Mouse (Mus musculus) midbrain, postnatal 0 days (tissue): ENCODE measurements around the gene Ninj2. TPM values are rescaled to one million over a fixed set of nuclear protein-coding genes. Genes with fewer than 3 reads are reported as not detected.

ENCODE experiments used
- ATAC-seq: fragments of 200-750 bp; cut with Nextera tagmentation; 2 replicates; pipeline ENCODE4 v1.8.0; 2017; ENCODE audit warnings: moderate number of reproducible peaks, mild to moderate bottlenecking, moderate TSS enrichment, moderate library complexity; ENCODE audit not compliant: low FRiP score
- DNase-seq: peaks from one replicate; pipeline ENCODE4 v3.0.0-alpha.2; 2015; ENCODE audit warnings: low spot score
- H3K27ac ChIP-seq: fragments of 300-500 bp; sonication (generic); 2 replicates; pipeline ENCODE4 v1.5.1; 2014; ENCODE audit warnings: low read depth, mild to moderate bottlenecking, low read length, mixed read lengths
- H3K27me3 ChIP-seq: fragments of 300-500 bp; sonication (generic); 2 replicates; pipeline ENCODE4 v1.6.1; 2014; ENCODE audit warnings: low read length, control low read depth, mixed read lengths; ENCODE audit not compliant: insufficient read depth
- H3K36me3 ChIP-seq: fragments of 300-500 bp; sonication (generic); 2 replicates; pipeline ENCODE4 v1.6.1; 2014; ENCODE audit warnings: low read length, control low read depth, mixed read lengths; ENCODE audit not compliant: insufficient read depth
- H3K4me1 ChIP-seq: fragments of 300-500 bp; sonication (generic); 2 replicates; pipeline ENCODE4 v1.6.1; 2014; ENCODE audit warnings: mild to moderate bottlenecking, control low read depth, antibody characterized with exemption, low read length, mixed read lengths; ENCODE audit not compliant: insufficient read depth
- H3K4me2 ChIP-seq: fragments of 300-500 bp; sonication (generic); 2 replicates; pipeline ENCODE4 v1.6.1; 2014; ENCODE audit warnings: low read depth, mild to moderate bottlenecking, low read length, mixed read lengths; ENCODE audit not compliant: poor library complexity, severe bottlenecking
- H3K4me3 ChIP-seq: fragments of 300-500 bp; sonication (generic); 2 replicates; pipeline ENCODE4 v1.5.1; 2014; ENCODE audit warnings: low read depth, mild to moderate bottlenecking, low read length, moderate library complexity
- H3K9ac ChIP-seq: fragments of 300-500 bp; sonication (generic); replicated peaks from 2 replicates; pipeline ENCODE4 v1.6.1; 2014; ENCODE audit warnings: mild to moderate bottlenecking, low read length, moderate library complexity, mixed read lengths; ENCODE audit not compliant: poor library complexity, severe bottlenecking
- H3K9me3 ChIP-seq: fragments of 300-500 bp; sonication (generic); 2 replicates; pipeline ENCODE4 v1.6.1; 2016; ENCODE audit warnings: low read length, control low read depth
- CTCF ChIP-seq: IDR thresholded peaks from 2 replicates; pipeline ENCODE4 v1.5.1; 2016; ENCODE audit warnings: antibody characterized with exemption, mild to moderate bottlenecking
- WGBS: fragments of 180-500 bp; shearing (Covaris S2); extraction: QIAGEN DNeasy Blood & Tissue Kit; methylation state at CpG from one replicate; pipeline ENCODE4 v1.1.7; 2014; 5-methylcytosine and 5-hydroxymethylcytosine counted together
- polyA plus RNA-seq: library from polyadenylated mRNA; unstranded; fragments of >200 nt; fragmentation: Nextera tagmentation; extraction: Ambion mirVana; gene quantifications from 2 replicates; pipeline ENCODE4 v1.2.1, GENCODE M21; 2015
- total RNA-seq: library from RNA; depleted of rRNA; stranded (reverse); fragments of >200 nt; gene quantifications from 2 replicates; pipeline ENCODE4 v1.2.3, GENCODE M21; 2014

The Ninj2 gene
- total and polyA plus RNA-seq, 2 experiments from 2014 or later: not detected

DNA sequence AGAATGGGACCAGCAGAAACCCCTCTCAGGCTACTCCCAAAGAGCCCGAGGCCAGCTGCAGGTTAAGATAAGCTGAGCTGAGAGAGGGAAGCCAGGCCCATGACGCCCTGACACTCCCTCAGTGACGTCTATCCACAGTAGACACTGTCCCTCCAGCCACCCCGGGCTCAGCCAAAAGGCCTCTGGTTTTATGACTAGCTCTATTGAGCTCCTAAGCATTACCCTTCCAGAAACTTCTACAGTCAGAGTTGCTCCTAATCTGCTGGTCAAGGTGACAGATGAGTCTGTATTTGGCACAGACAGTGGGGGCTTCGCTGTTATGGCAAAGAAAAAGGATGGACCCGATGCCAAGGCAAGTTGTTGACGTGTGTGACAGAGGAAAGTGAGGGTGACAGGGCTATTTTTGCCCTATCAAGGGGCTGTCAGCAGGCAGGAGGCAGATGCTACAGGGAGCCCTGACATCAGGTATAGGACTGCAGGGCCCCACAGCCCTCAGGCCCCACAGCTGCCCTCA is 81.5 kb downstream of the Ninj2 start:
- 75% methylated on average over 7 of the region's 7 CpGs for WGBS
- Histone ChIP-seq H3K9me3 (no peaks in the 10 kb centered on the region), H3K36me3 (no peaks in the 10 kb centered on the region), H3K9ac (no peak overlapping the region), H3K4me1 (no peaks in the 10 kb centered on the region), H3K4me3 (no peak overlapping the region), H3K27ac (no peak overlapping the region), H3K4me2 (no peak overlapping the region), H3K27me3 (no peaks in the 10 kb centered on the region)
- TF ChIP-seq CTCF: no peak
- ATAC-seq: no peak
- DNase-seq: no peak

GRCm38 (mm10) chr6:120175650-120176049 is 82.5 kb downstream of the Ninj2 start:
- no peaks in the 10 kb centered on the region for H3K4me1 ChIP-seq
- over 99% methylated on average over 4 of the region's 4 CpGs for WGBS
- no peak overlapping the region for H3K4me3 ChIP-seq
- no peak overlapping the region for H3K27ac ChIP-seq
- H3K4me2 ChIP-seq: no peak overlapping the region
- no peak overlapping the region for H3K9ac ChIP-seq
- ATAC-seq: no peak
- H3K9me3 ChIP-seq: no peaks in the 10 kb centered on the region
- no peak for TF ChIP-seq CTCF
- H3K27me3 ChIP-seq: no peaks in the 10 kb centered on the region
- H3K36me3 ChIP-seq: no peaks in the 10 kb centered on the region
- no peak for DNase-seq

- DNase-seq (no peak), ATAC-seq (no peak)
- no peak for TF ChIP-seq CTCF
- Histone ChIP-seq H3K27ac (no peak overlapping the region), H3K27me3 (no peaks in the 10 kb centered on the region), H3K9me3 (no peaks in the 10 kb centered on the region), H3K4me3 (no peak overlapping the region), H3K4me1 (no peaks in the 10 kb centered on the region), H3K36me3 (no peaks in the 10 kb centered on the region), H3K9ac (no peak overlapping the region), H3K4me2 (no peak overlapping the region)
- WGBS: 90% methylated on average over 6 of the region's 6 CpGs
Measured at GRCm38 (mm10) chr6:120179044-120179755, 86.0 kb downstream of the Ninj2 start.

DNA sequence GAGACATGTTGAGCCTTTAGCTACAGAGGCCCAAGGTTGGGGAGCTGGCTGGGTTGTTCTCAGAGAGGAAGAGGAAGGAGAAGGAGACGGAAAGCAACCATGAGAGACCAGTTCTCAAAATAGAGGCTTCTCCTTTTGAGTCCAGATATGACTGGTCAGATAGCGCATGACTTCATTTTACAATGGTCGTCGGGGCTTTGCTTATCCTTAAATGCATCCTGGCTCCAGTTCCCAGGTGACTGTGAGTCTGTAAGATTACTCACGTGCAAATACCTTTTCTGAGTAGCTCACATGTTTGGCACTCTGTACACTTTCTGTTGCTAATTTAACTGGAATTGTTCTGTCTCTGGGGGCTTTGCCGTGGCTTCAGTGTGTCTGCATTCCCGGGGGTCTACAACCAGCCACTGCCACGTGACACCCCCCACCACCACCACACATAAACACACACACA is 86.6 kb downstream of the Ninj2 start:
- Histone ChIP-seq H3K36me3 (no peaks in the 10 kb centered on the region), H3K4me1 (no peaks in the 10 kb centered on the region), H3K27ac (no peak overlapping the region), H3K4me2 (no peak overlapping the region), H3K4me3 (no peak overlapping the region), H3K9me3 (no peaks in the 10 kb centered on the region), H3K27me3 (no peaks in the 10 kb centered on the region), H3K9ac (no peak overlapping the region)
- WGBS: 79% methylated on average over 8 of the region's 8 CpGs
- ATAC-seq (no peak), DNase-seq (no peak)
- no peak for TF ChIP-seq CTCF

- Histone ChIP-seq H3K36me3 (no peaks in the 10 kb centered on the region), H3K4me2 (no peak overlapping the region), H3K9me3 (no peaks in the 10 kb centered on the region), H3K27me3 (no peaks in the 10 kb centered on the region), H3K27ac (no peak overlapping the region), H3K4me3 (no peak overlapping the region), H3K9ac (no peak overlapping the region), H3K4me1 (no peaks in the 10 kb centered on the region)
- ATAC-seq: no peak
- DNase-seq: no peak
- TF ChIP-seq CTCF: no peak
- 77% methylated on average over 4 of the region's 4 CpGs for WGBS
Measured at GRCm38 (mm10) chr6:120180492-120180891, 87.3 kb downstream of the Ninj2 start.

- Histone ChIP-seq H3K4me3 (no peak overlapping the region), H3K36me3 (no peaks in the 10 kb centered on the region), H3K9me3 (no peaks in the 10 kb centered on the region), H3K9ac (no peak overlapping the region), H3K27me3 (no peaks in the 10 kb centered on the region), H3K4me1 (no peaks in the 10 kb centered on the region), H3K27ac (no peak overlapping the region), H3K4me2 (no peak overlapping the region)
- no peak for TF ChIP-seq CTCF
- DNase-seq (no peak), ATAC-seq (no peak)
- 94% methylated on average over 5 of the region's 5 CpGs for WGBS
Measured at GRCm38 (mm10) chr6:120182160-120182559, 89.0 kb downstream of the Ninj2 start.
